Mouse (Mus musculus) lung, adult 2 months (tissue): ENCODE measurements around the gene Iqcf5.

ENCODE experiments used
- CTCF ChIP-seq: fragments of 200-500 bp; IDR thresholded peaks from 2 replicates; pipeline ENCODE4 v1.5.1; 2011; ENCODE audit warnings: mild to moderate bottlenecking, low read length, control low read depth; ENCODE audit not compliant: insufficient read depth
- POLR2A ChIP-seq: fragments of 200-500 bp; IDR thresholded peaks from 2 replicates; pipeline ENCODE4 v1.6.1; 2011; ENCODE audit warnings: low read depth, mild to moderate bottlenecking, control low read depth, low read length, borderline replicate concordance; ENCODE audit errors: extremely low read depth

DNA sequence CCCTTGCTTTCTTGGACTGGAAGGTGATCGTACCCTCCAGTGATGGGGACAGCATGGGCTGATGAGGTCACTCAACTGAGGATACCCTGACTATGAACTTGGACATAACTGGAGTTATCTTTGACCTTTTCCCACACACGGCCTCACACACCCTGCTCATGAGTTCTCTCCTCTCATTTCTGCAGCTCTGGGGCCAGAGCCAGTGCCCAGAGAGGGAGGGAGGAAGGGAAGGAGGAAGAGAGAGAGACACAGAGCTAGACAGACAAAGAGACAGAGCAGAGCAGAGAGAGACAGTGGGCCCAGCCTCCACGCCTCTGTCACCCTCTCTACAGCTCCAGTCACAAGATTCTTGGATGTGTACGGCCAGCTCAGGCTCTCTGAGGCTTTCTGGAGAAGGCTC lies 42.1 kb upstream of the Iqcf5 start:
- TF ChIP-seq POLR2A (no peak), CTCF (no peak)
